Mouse (Mus musculus) MEL (cell line): ENCODE data around the gene Rftn1.

Experiments used
- CTCF ChIP-seq, 3 experiments: IDR thresholded peaks in 2 of 3; conservative IDR thresholded peaks in 1 of 3; 2 replicates each; pipeline ENCODE4 v1.5.1; 2011 to 2012; ENCODE audit warnings: low read length in 3 of 3, low read depth in 2 of 3, mild to moderate bottlenecking in 2 of 3, improper control_type of control experiment in 1 of 3, inconsistent platforms in 1 of 3, mixed read lengths in 1 of 3, moderate library complexity in 1 of 3; ENCODE audit not compliant: control insufficient read depth in 1 of 3, insufficient read depth in 1 of 3, poor library complexity in 1 of 3, severe bottlenecking in 1 of 3
- EP300 ChIP-seq, 2 experiments: IDR thresholded peaks; 2 replicates each; pipeline ENCODE4 v1.6.1; 2011; ENCODE audit warnings: improper control_type of control experiment in 2 of 2, low read length in 2 of 2, low read depth in 1 of 2, mild to moderate bottlenecking in 1 of 2
- GATA1 ChIP-seq: IDR thresholded peaks from 2 replicates; pipeline ENCODE4 v1.6.1; 2011; ENCODE audit warnings: low read depth, low read length, improper control_type of control experiment
- USF1 ChIP-seq: IDR thresholded peaks from 2 replicates; pipeline ENCODE4 v1.6.1; 2014; ENCODE audit warnings: low read depth, mild to moderate bottlenecking, inconsistent platforms, low read length, improper control_type of control experiment, moderate library complexity
- USF2 ChIP-seq, 2 experiments: IDR thresholded peaks; 2 replicates each; pipeline ENCODE4 v1.6.1; 2011 to 2012; ENCODE audit warnings: improper control_type of control experiment in 2 of 2, low read length in 2 of 2, borderline replicate concordance in 1 of 2, inconsistent platforms in 1 of 2, low read depth in 1 of 2, mild to moderate bottlenecking in 1 of 2; ENCODE audit not compliant: insufficient read depth in 1 of 2

GRCm38 (mm10) chr17:49959021-49959420, 231.5 kb downstream of the Rftn1 start:
- no peak for TF ChIP-seq USF2 (IDR thresholded peaks at IDR 0.05; ENCODE audit: borderline replicate concordance in 1 of 2, insufficient read depth in 1 of 2, low read depth in 1 of 2, low read length in 2 of 2)
- TF ChIP-seq CTCF (IDR thresholded peaks at IDR 0.05 in 2 of 3, conservative IDR thresholded peaks at IDR 0.05 in 1 of 3; ENCODE audit: control insufficient read depth in 1 of 3, insufficient read depth in 1 of 3, low read depth in 2 of 3, low read length in 3 of 3, poor library complexity in 1 of 3, severe bottlenecking in 1 of 3): no peak
- no peak for TF ChIP-seq GATA1
- TF ChIP-seq USF1: no peak
- no peak for TF ChIP-seq EP300 (IDR thresholded peaks at IDR 0.05; ENCODE audit: low read depth in 1 of 2, low read length in 2 of 2)
